Mouse (Mus musculus) yolk sac, embryonic 10.5 days (tissue): Measurements from ENCODE around the gene Stat6.

Source experiments
- DNase-seq: peaks from one replicate; pipeline ENCODE4 v3.0.0-alpha.2; 2017; ENCODE audit warnings: low spot score

Gene Stat6

GRCm38 (mm10) chr10:127615034-127615374 lies 27.8 kb upstream of the Stat6 start:
- DNase-seq, result peak; percentile 16

- DNase-seq, result no peak
Observed at GRCm38 (mm10) chr10:127615591-127615990, 27.2 kb upstream of the Stat6 start.

- DNase-seq, result peak; percentile 79
Observed at GRCm38 (mm10) chr10:127616261-127616679, 26.5 kb upstream of the Stat6 start.

- DNase-seq, result no peak
Observed at GRCm38 (mm10) chr10:127617294-127617693, 25.5 kb upstream of the Stat6 start.

- DNase-seq, result no peak
Observed at GRCm38 (mm10) chr10:127618173-127618572, 24.6 kb upstream of the Stat6 start.

- DNase-seq, result peak; percentile 13
Observed at GRCm38 (mm10) chr10:127619119-127619721, 23.6 kb upstream of the Stat6 start.

GRCm38 (mm10) chr10:127619941-127620405 lies 22.8 kb upstream of the Stat6 start:
- peak; percentile 56 for DNase-seq

- peak; percentile 50 for DNase-seq
Observed at GRCm38 (mm10) chr10:127620406-127621190, 22.2 kb upstream of the Stat6 start, which contains the start of gene Lrp1. TSS of gene Lrp1 (minus strand) at chr10:127621148.

- peak; percentile 94 for DNase-seq
Observed at GRCm38 (mm10) chr10:127621191-127622056, 21.4 kb upstream of the Stat6 start.

GRCm38 (mm10) chr10:127622057-127622392 lies 20.8 kb upstream of the Stat6 start:
- no peak for DNase-seq

- no peak for DNase-seq
Observed at GRCm38 (mm10) chr10:127622661-127623060, 20.1 kb upstream of the Stat6 start.

- DNase-seq, result no peak
Observed at GRCm38 (mm10) chr10:127623439-127624216, 19.2 kb upstream of the Stat6 start.

- no peak for DNase-seq
Observed at GRCm38 (mm10) chr10:127626433-127626832, 16.4 kb upstream of the Stat6 start.

GRCm38 (mm10) chr10:127631261-127632214 lies 11.2 kb upstream of the Stat6 start:
- DNase-seq, result no peak

- DNase-seq, result no peak
Observed at GRCm38 (mm10) chr10:127632668-127633271, 10.0 kb upstream of the Stat6 start.

- no peak for DNase-seq
Observed at GRCm38 (mm10) chr10:127640421-127640820, 2.4 kb upstream of the Stat6 start.

GRCm38 (mm10) chr10:127641861-127642771 lies 670 bp upstream of the Stat6 start:
- peak; percentile 75 for DNase-seq

GRCm38 (mm10) chr10:127643553-127644238 lies 910 bp downstream of the Stat6 start:
- DNase-seq, result peak; percentile 84
